Mouse (Mus musculus) heart, postnatal 10 days (tissue): ENCODE data around the gene Adamtsl1. TPM values are rescaled to one million over a fixed set of nuclear protein-coding genes. Genes with fewer than 3 reads are reported as not detected.

Source experiments
- DNase-seq, 2 experiments: peaks; one replicate each; pipeline ENCODE4 v3.0.0; 2021
- intact Hi-C: fragments of 180-260 bp; cut with DNase I; formaldehyde crosslinking; loops from one replicate; pipeline ENCODE4 v1.15.1; 2025
- total RNA-seq, 2 experiments: library from RNA; stranded (reverse); gene quantifications; 2 replicates each; pipeline ENCODE4 v1.2.3; 2021

Adamtsl1 gene
- total RNA-seq, 2 experiments from 2014 or later, result 4.9 TPM

GRCm38 (mm10) chr4:85889877-85890598, 376.1 kb downstream of the Adamtsl1 start:
- intact Hi-C loops, result no loop called here
- DNase-seq, result no peak

- intact Hi-C loops, result no loop called here
- DNase-seq, result peak in 1 of 2 experiments; percentile 5
Observed at GRCm38 (mm10) chr4:85901316-85901715, 387.3 kb downstream of the Adamtsl1 start.

- no peak for DNase-seq
- intact Hi-C loops, result no loop called here
Observed at GRCm38 (mm10) chr4:85904217-85904616, 390.2 kb downstream of the Adamtsl1 start.

- intact Hi-C loops, result no loop called here
- DNase-seq, result peak; percentile 31 to 33
Observed at GRCm38 (mm10) chr4:85916034-85916433, 402.1 kb downstream of the Adamtsl1 start.

- no peak for DNase-seq
- intact Hi-C loops, result no loop called here
Observed at GRCm38 (mm10) chr4:85918366-85918765, 404.4 kb downstream of the Adamtsl1 start.

- intact Hi-C loops, result loop anchor here (5.0 kb wide), 1 partner anchor 107 kb away; no protein-coding TSS in a partner anchor
- DNase-seq, result no peak
Observed at GRCm38 (mm10) chr4:85920474-85920873, 406.5 kb downstream of the Adamtsl1 start.

DNA sequence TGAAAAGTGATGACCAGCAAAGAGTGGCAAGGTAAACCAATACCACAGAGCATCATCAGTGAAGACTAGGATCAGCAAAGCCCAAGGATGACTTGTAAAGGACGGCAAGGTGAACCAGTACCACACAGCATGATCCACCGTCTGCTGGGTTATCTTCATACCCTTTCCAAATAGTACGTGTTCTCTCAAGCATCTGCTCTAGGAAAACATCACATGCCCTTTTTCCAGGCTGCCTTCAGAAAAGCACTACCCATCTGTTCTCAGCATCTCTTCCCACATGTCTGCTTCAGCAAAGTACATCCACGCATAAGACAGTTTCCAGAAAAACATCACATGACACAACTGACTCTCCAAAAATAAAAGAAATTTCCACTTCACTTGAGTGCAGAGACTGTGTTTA, 408.8 kb downstream of the Adamtsl1 start:
- intact Hi-C loops, result loop anchor here (5.0 kb wide), 1 partner anchor 105 kb away; no protein-coding TSS in a partner anchor
- no peak for DNase-seq

- DNase-seq, result no peak
- intact Hi-C loops, result loop anchor here (5.0 to 10.0 kb wide), 2 partner anchors 553 to 615 kb away; no protein-coding TSS in a partner anchor
Observed at GRCm38 (mm10) chr4:85932129-85932528, 418.2 kb downstream of the Adamtsl1 start.

DNA sequence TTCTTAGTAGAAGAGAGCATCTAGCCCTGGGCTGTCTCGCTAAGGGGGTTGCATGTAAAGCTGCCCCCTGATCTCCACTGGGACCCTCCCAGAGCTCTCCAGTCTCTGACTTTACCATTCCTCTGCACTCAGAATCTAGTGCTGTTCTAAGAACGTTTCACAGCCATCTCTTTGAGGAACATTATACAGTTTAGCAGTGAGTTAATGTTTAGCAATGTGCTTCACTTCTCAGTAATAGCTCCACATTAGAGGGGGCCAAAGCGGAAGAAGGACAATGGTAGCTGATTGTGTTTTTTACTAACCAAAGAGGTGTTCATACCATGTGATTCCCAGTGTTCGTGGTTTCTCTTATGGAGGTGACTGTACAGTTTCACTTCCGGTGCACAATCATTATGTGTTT, 425.5 kb downstream of the Adamtsl1 start:
- no peak for DNase-seq
- intact Hi-C loops, result loop anchor here (5.0 to 10.0 kb wide), 2 partner anchors 545 to 618 kb away; partner anchors contain the start of gene Saxo1

GRCm38 (mm10) chr4:85941857-85942256, 427.9 kb downstream of the Adamtsl1 start:
- no peak for DNase-seq
- intact Hi-C loops, result no loop called here

DNA sequence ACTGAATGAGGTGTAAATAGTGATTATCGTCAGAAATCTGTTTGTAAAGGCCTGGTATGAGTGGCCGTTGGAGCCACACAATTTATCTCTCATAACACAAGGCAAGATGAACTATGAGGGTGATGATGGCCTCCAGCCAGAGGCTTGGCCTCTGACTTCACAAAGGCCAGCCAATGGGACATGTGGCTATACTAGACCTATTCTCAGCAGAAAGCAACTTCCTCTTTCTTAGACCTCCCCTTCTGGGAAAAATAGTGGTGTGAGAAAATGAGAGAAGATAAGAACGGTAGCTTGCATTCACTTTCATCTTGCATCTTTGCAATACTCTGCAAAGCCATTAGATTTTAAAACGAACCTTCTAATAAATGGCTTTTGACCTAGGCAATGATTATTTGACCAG, 439.6 kb downstream of the Adamtsl1 start:
- DNase-seq, result no peak
- intact Hi-C loops, result no loop called here

- DNase-seq, result no peak
- intact Hi-C loops, result no loop called here
Observed at GRCm38 (mm10) chr4:85955387-85955786, 441.4 kb downstream of the Adamtsl1 start.

DNA sequence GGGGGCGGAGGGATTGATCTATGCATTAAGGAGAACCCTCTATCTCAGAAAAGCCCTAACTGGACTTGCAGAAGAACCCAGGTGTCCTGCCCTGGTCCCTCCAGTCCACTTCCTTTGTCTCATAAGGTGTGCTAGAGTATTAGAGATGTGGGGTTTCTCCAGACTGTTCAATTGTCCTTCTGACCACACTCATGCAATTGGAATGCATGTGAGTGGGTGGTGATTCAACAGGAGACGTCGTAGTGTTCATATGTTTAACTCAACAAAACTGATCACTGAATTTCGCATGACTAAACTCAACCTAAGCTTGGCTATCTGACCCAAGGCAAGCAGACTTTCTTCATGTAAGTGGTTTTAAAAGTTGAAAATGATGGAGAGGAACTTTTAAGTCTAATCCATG, 443.3 kb downstream of the Adamtsl1 start:
- intact Hi-C loops, result no loop called here
- no peak for DNase-seq

- intact Hi-C loops, result no loop called here
- DNase-seq, result no peak
Observed at GRCm38 (mm10) chr4:85957879-85958278, 443.9 kb downstream of the Adamtsl1 start.

- DNase-seq, result no peak
- intact Hi-C loops, result no loop called here
Observed at GRCm38 (mm10) chr4:85959019-85959418, 445.0 kb downstream of the Adamtsl1 start.

GRCm38 (mm10) chr4:85976188-85976587, 462.2 kb downstream of the Adamtsl1 start:
- intact Hi-C loops, result no loop called here
- no peak for DNase-seq

- intact Hi-C loops, result no loop called here
- no peak for DNase-seq
Observed at GRCm38 (mm10) chr4:85979206-85979605, 465.2 kb downstream of the Adamtsl1 start.

GRCm38 (mm10) chr4:86006596-86006995, 492.6 kb downstream of the Adamtsl1 start:
- DNase-seq, result no peak
- intact Hi-C loops, result no loop called here

GRCm38 (mm10) chr4:86013640-86014039, 499.7 kb downstream of the Adamtsl1 start:
- no peak for DNase-seq
- intact Hi-C loops, result no loop called here

GRCm38 (mm10) chr4:86018928-86019327, 505.0 kb downstream of the Adamtsl1 start:
- DNase-seq, result no peak
- intact Hi-C loops, result no loop called here

DNA sequence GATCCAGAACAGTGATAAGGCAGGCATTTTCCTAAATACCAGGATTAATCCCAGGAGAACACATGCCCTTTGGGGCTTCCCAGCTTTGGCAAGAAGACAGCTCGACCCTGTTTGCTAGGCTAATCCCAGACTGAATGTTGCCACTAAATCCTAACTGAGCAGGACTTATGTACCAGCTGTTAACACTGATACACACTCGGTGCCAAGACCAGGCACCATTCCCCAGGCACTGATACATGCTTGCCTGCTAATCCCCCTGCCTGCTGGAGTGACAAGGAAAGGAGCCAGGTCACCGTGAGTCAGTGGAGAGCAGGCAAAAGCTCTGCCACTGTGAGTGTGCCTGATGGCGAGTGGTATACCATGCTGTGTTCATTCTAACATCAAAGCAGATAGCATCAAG, 505.6 kb downstream of the Adamtsl1 start:
- intact Hi-C loops, result no loop called here
- DNase-seq, result peak in 1 of 2 experiments; percentile 5

- DNase-seq, result peak; percentile 6 to 7
Observed at GRCm38 (mm10) chr4:86020372-86021090, 506.6 kb downstream of the Adamtsl1 start.

More at GRCm38 (mm10) chr4:86020372-86021090, 506.6 kb downstream of the Adamtsl1 start:
- intact Hi-C loops, result no loop called here
